Mouse (Mus musculus): ENCODE measurements at regions not wholly inside any gene's neighbourhood (a gene's known extent, or its start where the extent isn't known, plus 50 kb on each side); places are given as distances from the start of the nearest gene placed in this dataset.
A peak's percentile ranks its signal among the peaks of the same experiment; 100 is the strongest.

- no peak for DNase-seq
Observed at GRCm38 (mm10) chr12:13164791-13165190, 84.2 kb downstream of the Ddx1 start.

- DNase-seq: peak; percentile 51
Observed at GRCm38 (mm10) chr12:13161051-13161450, 88.0 kb downstream of the Ddx1 start.

- no peak for DNase-seq
Observed at GRCm38 (mm10) chr12:13159346-13160055, 89.5 kb downstream of the Ddx1 start.

- DNase-seq: no peak
Observed at GRCm38 (mm10) chr12:13157666-13158381, 91.2 kb downstream of the Ddx1 start.

GRCm38 (mm10) chr12:13157089-13157488 is 91.9 kb downstream of the Ddx1 start:
- DNase-seq: no peak

GRCm38 (mm10) chr12:13150751-13151150 is 98.3 kb downstream of the Ddx1 start:
- peak; percentile 36 for DNase-seq

GRCm38 (mm10) chr12:13147251-13147650 is 101.8 kb downstream of the Ddx1 start:
- no peak for DNase-seq

- peak; percentile 68 for DNase-seq
Observed at GRCm38 (mm10) chr12:13145186-13146115, 103.6 kb downstream of the Ddx1 start.

- no peak for DNase-seq
Observed at GRCm38 (mm10) chr12:13144739-13145138, 104.3 kb downstream of the Ddx1 start.

- no peak for DNase-seq
Observed at GRCm38 (mm10) chr12:13140636-13141035, 108.4 kb downstream of the Ddx1 start.

- no peak for DNase-seq
Observed at GRCm38 (mm10) chr12:13139189-13139588, 109.8 kb downstream of the Ddx1 start.

GRCm38 (mm10) chr12:13134168-13134567 is 114.8 kb downstream of the Ddx1 start:
- no peak for DNase-seq

GRCm38 (mm10) chr12:13129677-13130082 is 119.3 kb downstream of the Ddx1 start:
- DNase-seq: peak; percentile 60

- DNase-seq: no peak
Observed at GRCm38 (mm10) chr12:13127407-13127806, 121.6 kb downstream of the Ddx1 start.

- DNase-seq: no peak
Observed at GRCm38 (mm10) chr12:13125054-13125453, 124.0 kb downstream of the Ddx1 start.

GRCm38 (mm10) chr12:13122282-13122681 is 126.7 kb downstream of the Ddx1 start:
- peak; percentile 39 for DNase-seq

- DNase-seq: no peak
Observed at GRCm38 (mm10) chr12:13120581-13120980, 128.4 kb downstream of the Ddx1 start.

- DNase-seq: peak; percentile 19
Observed at GRCm38 (mm10) chr12:13119653-13120052, 129.4 kb downstream of the Ddx1 start.

GRCm38 (mm10) chr12:13118026-13118425 is 131.0 kb downstream of the Ddx1 start:
- DNase-seq: peak; percentile 12

- DNase-seq: no peak
Observed at GRCm38 (mm10) chr12:13114341-13114740, 134.7 kb downstream of the Ddx1 start.

- no peak for DNase-seq
Observed at GRCm38 (mm10) chr12:13106931-13107330, 142.1 kb downstream of the Ddx1 start.

- no peak for DNase-seq
Observed at GRCm38 (mm10) chr12:13100505-13101354, 148.3 kb downstream of the Ddx1 start.
